In the genomic region with DNA sequence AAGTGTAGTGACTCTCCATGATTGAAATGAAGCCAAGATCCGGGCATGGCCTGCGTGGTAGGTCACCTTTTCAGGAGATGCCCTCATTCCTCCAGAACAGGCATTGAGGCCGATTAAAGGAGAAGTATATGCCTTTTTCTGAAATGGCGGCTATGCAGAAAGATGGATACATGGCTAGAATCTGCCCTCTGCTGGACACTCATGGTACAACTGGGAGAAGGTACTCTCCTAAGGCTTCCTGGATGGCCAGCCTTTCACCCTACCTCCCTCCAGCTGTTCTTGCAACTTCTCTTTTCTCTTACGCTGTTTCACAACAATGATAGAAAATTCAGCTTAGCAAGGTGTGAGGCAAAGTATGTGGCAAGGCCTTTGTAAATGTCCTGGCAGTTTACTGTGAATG, we compare ENCODE assay signal across 9 mouse cellular contexts. TPM values are rescaled to one million over a fixed set of nuclear protein-coding genes. Genes with fewer than 3 reads are reported as not detected.
DNase-seq lines count a peak whose midpoint lies in the region; ATAC-seq lines count a peak whose summit lies in the region.
"Had no signal": no experiment of that assay in that cellular context is flagged by ENCODE, and none has a peak within 500 bp of the region (broad histone marks: within the 10 kb centered on the region; RNA-seq: fewer than 3 reads in every experiment).

No protein-coding gene starts in this region.

- no peak overlapping the region for H3K4me2 ChIP-seq in hindbrain, embryonic 11.5 days (replicated peaks; ENCODE audit: low read depth, low read length)
- no peak overlapping the region for H3K4me2 ChIP-seq in hindbrain, embryonic 12.5 days (replicated peaks)
- H3K4me2 ChIP-seq: stomach, embryonic 15.5 days had no signal

- H3K4me1 ChIP-seq in hindbrain, embryonic 11.5 days (replicated peaks; ENCODE audit: control insufficient read depth, insufficient read depth, low read length), result no peaks in the 10 kb centered on the region
- H3K4me1 ChIP-seq in hindbrain, embryonic 12.5 days, result no peaks in the 10 kb centered on the region
- H3K4me1 ChIP-seq: stomach, embryonic 15.5 days had no signal

- H3K9me3 ChIP-seq in hindbrain, embryonic 11.5 days (ENCODE audit: control insufficient read depth, low read length), result no peaks in the 10 kb centered on the region
- H3K9me3 ChIP-seq in hindbrain, embryonic 12.5 days (replicated peaks), result no peaks in the 10 kb centered on the region
- H3K9me3 ChIP-seq: stomach, embryonic 15.5 days had no signal

- no peaks in the 10 kb centered on the region for H3K27me3 ChIP-seq in hindbrain, embryonic 11.5 days (ENCODE audit: control insufficient read depth, insufficient read depth, low read length)
- no peaks in the 10 kb centered on the region for H3K27me3 ChIP-seq in hindbrain, embryonic 12.5 days
- H3K27me3 ChIP-seq: stomach, embryonic 15.5 days had no signal

- no peak for ATAC-seq in hindbrain, embryonic 11.5 days (ENCODE audit: low FRiP score)
- no peak for ATAC-seq in hindbrain, embryonic 12.5 days (ENCODE audit: low FRiP score)
- peak; percentile 74; the same call in 1 of the 2 replicates for ATAC-seq in erythroblast, adult 5-6 weeks (replicated peaks; ENCODE audit: low FRiP score, poor library complexity, severe bottlenecking)

- no peak overlapping the region for H3K27ac ChIP-seq in hindbrain, embryonic 11.5 days (ENCODE audit: low read depth, low read length)
- no peak overlapping the region for H3K27ac ChIP-seq in hindbrain, embryonic 12.5 days
- H3K27ac ChIP-seq: stomach, embryonic 15.5 days had no signal

- intact Hi-C loops in heart, postnatal 14 days (cut with DNase I), result loop anchor here (5.0 kb wide), 1 partner anchor 100 kb away; no protein-coding TSS in a partner anchor

- WGBS in hindbrain, embryonic 11.5 days, result 56% methylated on average over 5 of the region's 5 CpGs
- 52% methylated on average over 5 of the region's 5 CpGs for WGBS in hindbrain, embryonic 12.5 days

- no peak overlapping the region for H3K9ac ChIP-seq in hindbrain, embryonic 11.5 days (ENCODE audit: low read depth, low read length)
- H3K9ac ChIP-seq in hindbrain, embryonic 12.5 days, result no peak overlapping the region
- H3K9ac ChIP-seq: stomach, embryonic 15.5 days had no signal

- no peak overlapping the region for H3K4me3 ChIP-seq in hindbrain, embryonic 11.5 days (ENCODE audit: low read depth, low read length)
- no peak overlapping the region for H3K4me3 ChIP-seq in hindbrain, embryonic 12.5 days
- H3K4me3 ChIP-seq: stomach, embryonic 15.5 days had no signal

- H3K36me3 ChIP-seq in hindbrain, embryonic 11.5 days (ENCODE audit: control insufficient read depth, insufficient read depth, low read length), result no peaks in the 10 kb centered on the region
- peaks cover 41% of the 10 kb centered on the region for H3K36me3 ChIP-seq in hindbrain, embryonic 12.5 days
- H3K36me3 ChIP-seq: stomach, embryonic 15.5 days had no signal

- peak; percentile 84 for DNase-seq in hindbrain, embryonic 11.5 days (ENCODE audit: low spot score)
- peak; percentile 73 to 76 for DNase-seq in adrenal gland, postnatal 36 days
- peak; percentile 74 to 85 for DNase-seq in heart, postnatal 14 days
- DNase-seq in left cerebral cortex, adult 11 months (ENCODE audit: low spot score), result peak; percentile 77
- DNase-seq in mesoderm, embryonic 11.5 days (ENCODE audit: low read depth, low spot score), result peak; percentile 69
- DNase-seq in spleen, adult 18-20 months, result peak; percentile 51 to 83

RNA-seq across cellular contexts. Expression of a gene that starts 13.3 kb away (rescaled TPM):
- polyA plus RNA-seq in hindbrain, embryonic 11.5 days (2014; fragmentation: Nextera tagmentation; extraction: Ambion mirVana), result 11.5 and 11.6 TPM in 2 replicates
- polyA plus RNA-seq in hindbrain, embryonic 12.5 days (2016; fragmentation: Nextera tagmentation; extraction: Ambion mirVana), result 28.3 and 28.5 TPM in 2 replicates
- total RNA-seq in adrenal gland, postnatal 36 days (2021), result 1 to 10 TPM; 2.4 to 2.7 TPM
- total RNA-seq in erythroblast, adult 5-6 weeks (2015; ENCODE audit: low replicate concordance), result 1.0 and 1.5 TPM in 2 replicates
- total RNA-seq in erythroblast, adult 5-6 weeks (2017; ENCODE audit: low replicate concordance), result 2.5 and 2.9 TPM in 2 replicates
- total RNA-seq in heart, postnatal 14 days (2021), result 1 to 10 TPM in 1 of 2 experiments, under 1 TPM in 1; 0.17 to 1.3 TPM

RNA-seq across cellular contexts. Expression of a gene that starts 47.3 kb away (rescaled TPM):
- 2.2 and 3.1 TPM in 2 replicates for polyA plus RNA-seq in hindbrain, embryonic 11.5 days (2014; fragmentation: Nextera tagmentation; extraction: Ambion mirVana)
- 3.1 and 4.6 TPM in 2 replicates for polyA plus RNA-seq in hindbrain, embryonic 12.5 days (2016; fragmentation: Nextera tagmentation; extraction: Ambion mirVana)
- total RNA-seq in adrenal gland, postnatal 36 days (2021), result 1 to 10 TPM; 2.3 to 2.5 TPM
- 25.9 and 29.2 TPM in 2 replicates for total RNA-seq in erythroblast, adult 5-6 weeks (2015; ENCODE audit: low replicate concordance)
- total RNA-seq in erythroblast, adult 5-6 weeks (2017; ENCODE audit: low replicate concordance), result 17.4 and 19.7 TPM in 2 replicates
- 1 to 10 TPM; 1.1 to 2.1 TPM for total RNA-seq in heart, postnatal 14 days (2021)

RNA-seq across cellular contexts. Expression of a gene that starts 47.4 kb away (rescaled TPM):
- polyA plus RNA-seq in hindbrain, embryonic 11.5 days (2014; fragmentation: Nextera tagmentation; extraction: Ambion mirVana), result 0.74 and 2.1 TPM in 2 replicates
- 1.2 TPM in 2 replicates for polyA plus RNA-seq in hindbrain, embryonic 12.5 days (2016; fragmentation: Nextera tagmentation; extraction: Ambion mirVana)
- under 1 TPM; 0.10 TPM for total RNA-seq in adrenal gland, postnatal 36 days (2021)
- 27.2 and 37.9 TPM in 2 replicates for total RNA-seq in erythroblast, adult 5-6 weeks (2015; ENCODE audit: low replicate concordance)
- 2.9 and 4.3 TPM in 2 replicates for total RNA-seq in erythroblast, adult 5-6 weeks (2017; ENCODE audit: low replicate concordance)
- total RNA-seq in heart, postnatal 14 days (2021), result under 1 TPM in 1 of 2 experiments, not detected in 1; 0.15 TPM

RNA-seq across cellular contexts. Expression of a gene that starts 54.2 kb away (rescaled TPM):
- polyA plus RNA-seq in hindbrain, embryonic 11.5 days (2014; fragmentation: Nextera tagmentation; extraction: Ambion mirVana), result 0.20 and 1.1 TPM in 2 replicates
- 0.18 and 0.63 TPM in 2 replicates for polyA plus RNA-seq in hindbrain, embryonic 12.5 days (2016; fragmentation: Nextera tagmentation; extraction: Ambion mirVana)
- 1 to 10 TPM in 1 of 2 experiments, under 1 TPM in 1; 0.66 to 1.3 TPM for total RNA-seq in adrenal gland, postnatal 36 days (2021)
- 87.4 and 139 TPM in 2 replicates for total RNA-seq in erythroblast, adult 5-6 weeks (2015; ENCODE audit: low replicate concordance)
- total RNA-seq in erythroblast, adult 5-6 weeks (2017; ENCODE audit: low replicate concordance), result 22.6 and 43.6 TPM in 2 replicates
- 1 to 10 TPM; 1.1 to 1.2 TPM for total RNA-seq in heart, postnatal 14 days (2021)

Comparison
In these comparisons a context has a peak if more than half of its experiments do, and no peak if none do; other contexts are left out.
1. RNA of a gene that starts 47.3 kb away (total RNA-seq): 17.4 to 29.2 TPM in erythroblast, adult 5-6 weeks; 2.3 to 2.5 TPM in adrenal gland, postnatal 36 days and 1.1 to 2.1 TPM in heart, postnatal 14 days; every median in the first group is over 4 times any median in the second.
2. Peak in every context shown above with its lines, with median percentiles within 50 percentile points of each other: DNase-seq.